Mouse (Mus musculus) limb, embryonic 14.5 days (tissue): ENCODE measurements around the gene Prkce. TPM values are rescaled to one million over a fixed set of nuclear protein-coding genes. Genes with fewer than 3 reads are reported as not detected.

ENCODE experiments used
- ATAC-seq: fragments of 200-750 bp; cut with Nextera tagmentation; 2 replicates; pipeline ENCODE4 v1.8.0; 2017; ENCODE audit warnings: low read depth, moderate number of reproducible peaks, moderate TSS enrichment; ENCODE audit not compliant: low FRiP score
- DNase-seq: peaks from one replicate; pipeline ENCODE4 v3.0.0-alpha.2; 2015; ENCODE audit warnings: low spot score
- H3K27ac ChIP-seq: fragments of 300-500 bp; sonication (generic); replicated peaks from 2 replicates; pipeline ENCODE4 v1.5.1; 2014; ENCODE audit warnings: low read depth, mild to moderate bottlenecking, low read length, moderate library complexity, mixed read lengths
- H3K27me3 ChIP-seq: fragments of 300-500 bp; sonication (generic); 2 replicates; pipeline ENCODE4 v1.6.1; 2014; ENCODE audit warnings: low read length, mixed read lengths; ENCODE audit not compliant: control insufficient read depth, insufficient read depth
- H3K36me3 ChIP-seq: fragments of 300-500 bp; sonication (generic); 2 replicates; pipeline ENCODE4 v1.6.1; 2014; ENCODE audit warnings: mild to moderate bottlenecking, low read length, moderate library complexity, mixed read lengths; ENCODE audit not compliant: control insufficient read depth, insufficient read depth
- H3K4me1 ChIP-seq: fragments of 300-500 bp; sonication (generic); 2 replicates; pipeline ENCODE4 v1.6.1; 2014; ENCODE audit warnings: antibody characterized with exemption, low read length, mixed read lengths; ENCODE audit not compliant: control insufficient read depth, insufficient read depth
- H3K4me2 ChIP-seq: fragments of 300-500 bp; sonication (generic); replicated peaks from 2 replicates; pipeline ENCODE4 v1.6.1; 2014; ENCODE audit warnings: low read depth, mild to moderate bottlenecking, low read length, moderate library complexity; ENCODE audit not compliant: severe bottlenecking
- H3K4me3 ChIP-seq: fragments of 300-500 bp; sonication (generic); replicated peaks from 2 replicates; pipeline ENCODE4 v1.5.1; 2014; ENCODE audit warnings: low read length
- H3K9ac ChIP-seq: fragments of 300-500 bp; sonication (generic); 2 replicates; pipeline ENCODE4 v1.6.1; 2014; ENCODE audit warnings: mild to moderate bottlenecking, low read depth, low read length, moderate library complexity; ENCODE audit not compliant: severe bottlenecking
- H3K9me3 ChIP-seq: fragments of 300-500 bp; sonication (generic); 2 replicates; pipeline ENCODE4 v1.6.1; 2016; ENCODE audit warnings: low read length; ENCODE audit not compliant: control insufficient read depth
- POLR2A ChIP-seq: fragments of 200-500 bp; IDR thresholded peaks from 2 replicates; pipeline ENCODE4 v1.8.0; 2012; ENCODE audit warnings: inconsistent platforms, mild to moderate bottlenecking, moderate library complexity, borderline replicate concordance; ENCODE audit not compliant: insufficient read depth, insufficient read length; ENCODE audit errors: extremely low read depth
- WGBS: fragments of 180-500 bp; shearing (Covaris S2); extraction: QIAGEN DNeasy Blood & Tissue Kit; methylation state at CpG from one replicate; pipeline ENCODE4 v1.1.7; 2014; 5-methylcytosine and 5-hydroxymethylcytosine counted together
- polyA plus RNA-seq, 2 experiments: library from polyadenylated mRNA; depleted of rRNA in 1 of 2; stranded (reverse) in 1 of 2; unstranded in 1 of 2; fragments of >200 nt; fragmentation: Nextera tagmentation in 1 of 2; extraction: Ambion mirVana in 1 of 2; gene quantifications; 2 replicates each; pipeline versions ENCODE4 v1.2.1 to v1.2.3; 2012 to 2014

The Prkce gene
- polyA plus RNA-seq, 2 experiments: 4.7 to 9.3 TPM

DNA sequence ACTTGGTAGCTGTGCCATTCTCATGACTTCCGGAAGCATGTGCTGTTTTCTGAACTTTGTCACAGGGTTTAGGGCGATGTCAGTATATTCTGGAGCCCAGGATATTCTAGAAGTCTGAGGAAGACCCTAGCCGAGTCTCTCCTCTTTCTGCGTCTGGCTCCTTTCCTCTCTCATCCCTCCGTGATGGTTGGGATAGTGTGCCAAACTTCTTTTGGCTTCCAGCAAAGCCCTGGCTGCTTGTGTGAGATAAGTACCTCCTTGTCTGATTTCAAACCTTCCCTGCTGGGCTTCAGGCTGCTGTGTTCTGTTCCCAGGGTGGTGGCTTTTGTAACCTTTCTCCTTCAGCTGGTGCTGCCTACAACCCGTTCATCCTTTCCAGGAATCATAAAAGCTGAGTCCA lies 105.4 kb downstream of the Prkce start:
- Histone ChIP-seq H3K27me3 (no peaks in the 10 kb centered on the region), H3K4me2 (no peak overlapping the region), H3K4me3 (no peak overlapping the region), H3K4me1 (peaks cover 40% of the 10 kb centered on the region), H3K27ac (no peak overlapping the region), H3K36me3 (no peaks in the 10 kb centered on the region), H3K9ac (no peak overlapping the region), H3K9me3 (no peaks in the 10 kb centered on the region)
- 67% methylated on average over 6 of the region's 6 CpGs for WGBS
- no peak for TF ChIP-seq POLR2A
- DNase-seq: no peak
- ATAC-seq: no peak

DNA sequence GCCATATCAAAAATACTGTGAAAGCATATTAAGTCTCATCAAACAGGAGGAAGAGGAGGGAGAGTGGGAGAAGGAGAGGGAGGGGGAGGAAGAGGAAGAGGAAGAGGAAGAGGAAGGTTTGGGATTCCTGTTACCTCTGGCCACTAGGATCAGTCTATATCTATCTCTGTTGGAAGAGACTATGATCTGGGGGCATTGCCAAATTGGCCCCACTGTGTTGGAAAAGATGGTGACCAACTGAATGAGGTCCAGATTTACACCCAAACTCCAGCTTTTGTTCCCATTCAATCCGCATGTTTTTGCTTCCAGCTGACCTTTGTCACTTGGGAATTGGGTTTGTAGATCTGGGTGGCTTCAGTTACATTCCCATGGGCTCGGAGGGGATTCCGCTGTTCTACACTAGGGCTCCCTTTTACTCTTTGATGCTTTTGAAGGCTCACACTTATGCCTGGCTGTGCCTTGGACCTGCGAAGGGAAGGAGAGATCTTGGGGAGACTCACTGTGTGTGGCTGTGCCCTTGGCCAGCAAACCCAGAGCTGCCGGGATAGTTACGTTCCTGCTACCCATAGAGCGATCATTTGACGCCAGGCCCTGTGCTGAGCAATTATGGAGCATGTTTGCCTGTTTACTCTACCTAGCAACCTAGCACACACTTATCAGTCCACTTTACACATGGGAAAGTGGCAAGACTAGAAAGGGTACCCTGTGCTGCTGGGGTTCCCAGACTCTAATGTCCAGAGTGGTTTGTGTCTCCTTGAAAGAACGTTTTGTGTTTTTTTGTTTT lies 106.2 kb downstream of the Prkce start:
- no peak for TF ChIP-seq POLR2A
- 82% methylated on average over 9 of the region's 9 CpGs for WGBS
- peaks cover 42% of the 10 kb centered on the region for H3K4me1 ChIP-seq

DNA sequence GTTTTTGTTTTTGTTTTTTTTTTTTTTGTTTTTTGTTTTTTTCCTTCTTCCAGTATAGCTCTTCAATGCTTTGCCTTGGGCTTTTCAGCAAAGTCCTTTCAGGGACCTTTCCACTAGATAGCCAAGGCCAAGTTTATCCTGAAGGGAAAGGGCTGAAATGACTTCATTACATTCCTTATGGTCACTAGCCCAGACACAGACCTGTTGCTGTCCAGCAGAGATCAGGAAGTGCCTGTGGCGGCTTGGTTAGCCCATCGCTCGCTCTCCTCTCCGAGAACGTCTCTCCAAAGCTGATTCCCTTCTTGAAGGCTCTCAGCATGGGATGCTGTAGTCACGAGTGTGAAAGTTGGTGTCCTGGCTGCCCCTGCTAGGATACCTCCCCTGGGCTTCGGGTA lies 106.8 kb downstream of the Prkce start:
- H3K27me3 ChIP-seq: no peaks in the 10 kb centered on the region
- no peak overlapping the region for H3K27ac ChIP-seq
- H3K36me3 ChIP-seq: no peaks in the 10 kb centered on the region
- no peak for DNase-seq
- ATAC-seq: no peak
- TF ChIP-seq POLR2A: no peak
- H3K4me2 ChIP-seq: no peak overlapping the region
- WGBS: 69% methylated on average over 7 of the region's 7 CpGs
- no peak overlapping the region for H3K9ac ChIP-seq
- H3K4me3 ChIP-seq: no peak overlapping the region
- peaks cover 42% of the 10 kb centered on the region for H3K4me1 ChIP-seq
- H3K9me3 ChIP-seq: no peaks in the 10 kb centered on the region

More for the DNA sequence above, 106.2 kb downstream of the Prkce start:
- Histone ChIP-seq H3K9ac (no peak overlapping the region), H3K4me3 (no peak overlapping the region), H3K27ac (no peak overlapping the region), H3K27me3 (no peaks in the 10 kb centered on the region), H3K36me3 (no peaks in the 10 kb centered on the region), H3K9me3 (no peaks in the 10 kb centered on the region), H3K4me2 (no peak overlapping the region)
- no peak for DNase-seq
- no peak for ATAC-seq

DNA sequence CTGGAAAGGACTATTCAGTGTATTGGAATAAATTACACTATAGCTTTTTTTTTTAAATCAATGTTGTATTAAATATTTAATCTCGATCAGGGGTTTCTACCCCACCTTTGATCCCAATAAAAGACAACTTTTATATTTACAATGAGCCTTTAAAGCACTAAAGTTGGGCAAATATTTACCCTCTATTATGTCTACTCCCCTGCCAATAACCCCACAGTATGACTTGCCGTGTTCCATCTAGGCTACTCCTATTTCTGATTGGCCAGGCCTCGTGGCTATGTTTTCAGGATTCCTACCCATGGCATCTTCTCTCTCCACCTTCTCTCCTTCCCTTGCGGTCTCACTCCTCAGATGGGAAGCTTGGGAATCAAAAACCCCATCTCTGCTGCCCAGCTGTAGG lies 108.8 kb downstream of the Prkce start:
- Histone ChIP-seq H3K4me2 (no peak overlapping the region), H3K36me3 (no peaks in the 10 kb centered on the region), H3K27ac (no peak overlapping the region), H3K27me3 (no peaks in the 10 kb centered on the region), H3K4me1 (peaks cover 48% of the 10 kb centered on the region), H3K4me3 (no peak overlapping the region), H3K9me3 (no peaks in the 10 kb centered on the region), H3K9ac (no peak overlapping the region)
- no peak for ATAC-seq
- no peak for TF ChIP-seq POLR2A
- DNase-seq: no peak
- WGBS: 86% methylated on average over 4 of the region's 4 CpGs

- Histone ChIP-seq H3K9ac (no peak overlapping the region), H3K36me3 (no peaks in the 10 kb centered on the region), H3K27me3 (no peaks in the 10 kb centered on the region), H3K27ac (peak overlapping the region; percentile 52; the same call in 1 of the 2 replicates), H3K4me2 (no peak overlapping the region; the same call in 1 of the 2 replicates), H3K9me3 (no peaks in the 10 kb centered on the region), H3K4me1 (peaks cover 40% of the 10 kb centered on the region), H3K4me3 (no peak overlapping the region)
- no peak for TF ChIP-seq POLR2A
- ATAC-seq: no peak; the same call in 1 of the 2 replicates
- DNase-seq: no peak
- WGBS: 32% methylated on average over 8 of the region's 8 CpGs
These were observed 109.6 kb downstream of the Prkce start for GRCm38 (mm10) chr17:86277032-86277798.
